Mouse (Mus musculus): ENCODE measurements around the gene Pnpla1. TPM values are rescaled to one million over a fixed set of nuclear protein-coding genes. Genes with fewer than 3 reads are reported as not detected.

The Pnpla1 gene
- total RNA-seq, 2 experiments from 2014 or later: under 0.01 TPM; not detected in 1

DNA sequence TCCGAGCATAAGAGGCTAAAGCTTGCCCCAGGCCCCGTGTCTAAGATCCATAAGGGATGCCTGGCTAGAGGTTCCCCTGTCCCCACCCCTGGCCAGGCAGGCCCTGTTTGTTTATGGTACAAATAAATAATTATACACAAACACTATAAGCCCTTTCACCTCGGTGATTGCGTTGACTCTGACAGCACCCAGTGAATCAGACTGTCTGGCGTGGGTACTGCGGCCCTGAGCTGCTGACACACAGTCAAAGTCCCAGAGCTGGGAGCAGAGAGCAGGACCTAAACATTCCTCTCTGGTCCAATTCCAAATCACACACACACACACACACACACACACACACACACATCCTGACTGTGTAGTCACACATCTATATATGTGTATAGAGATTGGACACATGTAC, 55.7 kb downstream of the Pnpla1 start:
- ATAC-seq (replicated peaks; ENCODE audit: poor library complexity, severe bottlenecking): no peak

DNA sequence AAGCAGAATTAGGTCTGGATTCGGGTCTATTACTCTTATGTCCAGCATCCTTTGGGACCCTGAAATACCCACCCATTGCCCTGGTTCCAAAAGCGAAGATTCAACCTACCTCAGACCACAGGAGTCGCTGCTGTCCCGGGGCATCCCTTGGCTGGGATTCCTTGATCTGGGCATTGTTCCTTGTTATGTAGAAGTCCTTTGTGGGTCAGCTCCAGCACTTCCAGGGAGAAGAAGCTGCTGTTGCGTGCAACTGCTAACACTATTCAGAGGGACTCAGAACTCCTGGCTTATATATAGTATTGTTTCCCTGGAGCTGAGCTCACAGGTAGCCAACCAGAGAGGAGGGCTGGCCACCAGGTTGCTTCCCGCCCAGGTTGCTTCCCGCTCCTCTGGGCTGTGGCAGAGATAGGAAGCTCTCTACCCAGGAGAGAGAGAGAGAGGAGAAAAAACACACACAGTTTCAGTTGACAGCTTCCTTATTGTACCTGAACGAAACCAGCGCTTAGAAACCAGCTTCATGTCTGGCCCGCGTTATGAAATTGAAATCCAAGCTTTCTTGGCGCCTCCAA, 56.9 kb downstream of the Pnpla1 start, which contains the start of gene 4930539E08Rik:
TSS of gene 4930539E08Rik (minus strand) at position 265 of the 569 bp plus-strand sequence.
- ATAC-seq (replicated peaks; ENCODE audit: poor library complexity, severe bottlenecking): no peak

DNA sequence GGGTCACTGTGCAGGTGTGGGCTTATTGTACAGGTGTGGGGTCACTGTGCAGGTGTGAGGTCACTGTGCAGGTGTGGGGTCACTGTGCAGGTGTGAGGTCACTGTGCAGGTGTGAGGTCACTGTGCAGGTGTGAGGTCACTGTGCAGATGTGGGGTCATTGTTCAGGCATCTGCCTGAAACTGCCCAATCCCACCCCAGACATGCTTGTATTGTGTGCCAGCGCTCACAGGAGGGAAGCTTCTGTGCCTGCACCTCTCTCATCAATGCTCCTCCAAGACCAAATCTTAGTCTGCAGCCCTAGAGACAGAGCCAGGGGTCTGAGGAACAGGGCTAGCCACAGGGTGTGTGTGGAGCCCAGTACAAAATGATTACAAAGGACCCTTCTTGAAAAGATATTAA, 58.3 kb downstream of the Pnpla1 start:
- no peak for ATAC-seq (replicated peaks; ENCODE audit: poor library complexity, severe bottlenecking)

DNA sequence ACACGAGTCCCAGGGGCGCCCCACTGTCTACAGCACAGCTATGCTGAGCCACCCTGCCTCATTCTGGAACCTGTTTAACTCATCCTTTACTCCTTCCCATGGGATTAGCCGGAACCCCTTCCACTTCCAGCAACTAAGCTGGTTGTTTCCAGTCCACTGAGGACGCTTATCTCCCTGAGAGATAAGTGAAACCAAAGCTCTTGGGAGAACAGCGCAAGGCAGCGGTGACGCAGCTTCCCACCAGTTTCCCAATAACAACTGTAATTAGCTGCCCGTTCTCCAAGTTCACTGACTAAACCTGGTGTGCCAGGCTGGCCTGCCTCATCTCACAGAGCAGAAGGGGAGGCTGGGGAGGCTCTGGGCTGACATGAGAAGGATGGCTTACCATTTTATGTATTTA, 62.9 kb downstream of the Pnpla1 start:
- ATAC-seq (replicated peaks; ENCODE audit: poor library complexity, severe bottlenecking): peak; percentile 77

DNA sequence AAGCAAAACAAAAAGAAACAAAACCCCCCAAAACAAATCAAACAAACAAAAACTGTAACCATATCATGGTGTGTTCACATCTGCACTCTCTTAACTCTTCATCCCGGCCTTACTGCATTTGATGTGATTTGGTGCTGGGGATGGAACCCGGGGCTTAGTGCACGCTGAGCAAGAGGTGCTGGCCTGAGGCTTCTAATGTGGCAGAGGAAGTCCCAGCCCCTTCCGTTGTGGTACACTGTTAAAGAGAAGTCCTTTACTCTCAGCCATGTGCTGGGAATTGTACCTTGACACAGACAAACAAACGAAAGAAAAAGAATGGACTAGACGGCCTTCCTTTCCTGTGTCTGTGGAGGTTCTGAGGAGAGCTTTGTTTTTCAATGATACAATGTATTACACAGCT, 63.9 kb downstream of the Pnpla1 start:
- peak; percentile 60 for ATAC-seq (replicated peaks; ENCODE audit: poor library complexity, severe bottlenecking)

DNA sequence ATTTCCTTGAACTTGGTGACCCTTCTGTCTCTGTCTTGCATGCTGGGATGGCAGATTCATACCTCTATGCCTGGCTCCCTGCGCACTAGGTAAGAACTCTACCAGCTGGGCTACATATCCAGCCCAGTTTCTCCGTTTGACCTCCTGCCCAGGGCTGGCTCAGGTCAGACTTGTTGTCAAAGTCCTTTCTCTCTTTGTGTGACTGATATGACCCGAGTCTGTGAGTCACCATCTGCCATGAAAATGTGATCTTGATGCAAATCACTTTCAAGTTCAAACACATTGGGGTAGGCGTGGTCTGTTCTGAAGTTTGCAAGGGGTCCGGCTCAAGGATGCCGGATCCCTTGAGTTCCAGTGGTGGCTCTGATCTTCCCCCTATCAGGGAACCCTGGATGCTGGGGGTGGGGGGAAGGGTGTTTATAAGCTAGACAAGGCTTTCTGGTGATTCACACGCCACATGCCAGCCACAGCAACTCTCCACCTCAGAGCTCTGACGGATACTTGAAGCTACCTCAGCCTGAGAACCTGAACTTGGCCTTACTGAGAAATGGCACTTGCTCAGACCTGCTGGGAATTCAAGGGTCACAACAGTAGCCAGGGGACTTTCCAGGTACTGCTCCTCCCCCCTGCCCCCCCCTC, 66.9 kb downstream of the Pnpla1 start:
- no peak for ATAC-seq (replicated peaks; ENCODE audit: poor library complexity, severe bottlenecking)

DNA sequence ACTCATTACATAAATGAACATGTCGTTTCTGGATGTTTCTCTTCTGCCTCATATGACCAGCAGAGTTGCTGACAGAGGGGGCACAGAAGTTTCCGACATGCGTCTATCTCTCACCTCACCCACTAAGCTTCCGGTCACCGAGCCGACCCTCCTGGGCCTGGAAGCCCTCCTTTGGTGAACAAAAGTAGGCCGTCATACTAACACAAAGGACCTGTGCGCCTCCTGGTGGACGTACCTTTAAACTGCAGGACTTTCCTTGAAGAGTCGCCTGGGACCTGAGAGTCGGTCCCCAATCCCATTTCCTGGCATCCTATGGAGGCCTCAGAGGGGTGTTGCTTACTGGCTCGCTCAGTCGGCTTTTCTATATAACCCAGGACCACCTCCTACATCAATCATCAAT, 68.2 kb downstream of the Pnpla1 start:
- peak; percentile 57 for ATAC-seq (replicated peaks; ENCODE audit: poor library complexity, severe bottlenecking)

DNA sequence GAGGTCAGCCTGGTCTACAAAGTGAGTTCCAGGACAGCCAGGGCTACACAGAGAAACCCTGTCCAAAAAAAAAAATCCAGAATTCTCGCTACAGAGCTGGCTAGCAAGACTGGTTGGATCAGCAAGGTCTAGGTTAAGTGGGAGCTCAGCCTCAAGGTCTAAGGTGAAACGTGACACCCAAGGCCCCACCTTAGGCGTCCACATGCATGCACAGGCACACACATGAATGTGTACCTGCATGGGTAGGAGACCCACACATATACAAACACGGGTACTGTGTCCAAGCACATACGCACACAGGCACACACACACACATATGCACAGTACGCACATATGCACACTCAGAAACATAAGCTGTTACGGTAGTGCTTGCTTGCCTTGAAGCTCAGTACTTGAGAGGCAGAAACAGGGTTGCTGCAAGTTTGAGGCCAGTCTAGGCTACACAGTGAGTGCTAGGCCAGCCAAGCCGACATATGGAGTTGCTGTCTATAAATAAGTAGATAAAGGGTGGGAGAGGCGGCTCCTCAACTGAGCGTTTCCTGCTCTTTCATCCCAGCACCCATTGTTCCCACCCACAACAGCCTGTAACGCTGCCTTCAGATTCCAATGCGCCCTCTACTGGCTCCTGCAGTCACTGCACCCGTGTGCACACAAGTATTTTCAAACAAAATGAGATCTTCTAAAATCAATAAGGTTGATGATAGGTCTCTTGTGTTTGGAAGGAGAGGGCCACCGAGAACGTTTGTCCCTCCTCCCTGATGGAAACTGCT, 68.8 kb downstream of the Pnpla1 start:
- ATAC-seq (replicated peaks; ENCODE audit: poor library complexity, severe bottlenecking): peak; percentile 33; the same call in 1 of the 2 replicates

DNA sequence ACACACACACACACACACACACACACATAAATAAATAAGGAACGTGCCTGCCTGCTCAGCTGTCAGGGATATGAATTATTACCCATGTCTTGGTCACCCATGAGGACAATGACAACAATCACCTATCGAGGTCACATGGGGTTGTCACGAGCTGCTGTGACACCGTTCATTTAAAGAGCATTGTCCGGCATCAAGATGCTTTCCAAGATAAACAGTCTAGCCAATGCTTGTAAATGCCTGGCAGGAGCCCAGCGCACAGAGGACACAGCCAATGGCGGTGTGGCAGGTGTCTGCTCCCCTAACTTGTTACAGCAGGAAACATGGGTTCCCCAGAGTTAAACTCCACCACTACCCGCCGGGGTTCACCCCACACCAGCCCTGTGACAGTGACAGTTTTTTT, 69.8 kb downstream of the Pnpla1 start:
- no peak for ATAC-seq (replicated peaks; ENCODE audit: poor library complexity, severe bottlenecking)

DNA sequence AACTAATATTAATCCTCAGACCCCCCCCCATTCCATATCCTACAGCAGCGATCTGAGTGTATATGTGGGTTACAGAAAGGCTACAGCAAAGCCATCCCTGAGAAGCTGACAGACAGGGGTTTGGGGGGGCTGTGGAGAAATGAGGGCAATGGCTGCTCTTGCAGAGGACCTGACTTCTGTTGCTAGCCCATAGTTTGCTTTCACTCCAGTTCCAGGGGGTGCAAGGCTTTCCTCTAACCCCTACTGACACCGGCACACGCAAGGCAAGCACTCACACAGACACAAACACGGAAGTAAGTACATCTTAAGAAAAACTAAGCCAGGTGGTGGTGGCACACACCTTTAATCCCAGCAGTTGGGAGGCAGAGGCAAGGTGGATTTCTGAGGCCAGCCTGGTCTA, 71.2 kb downstream of the Pnpla1 start:
- ATAC-seq (replicated peaks; ENCODE audit: poor library complexity, severe bottlenecking): no peak

DNA sequence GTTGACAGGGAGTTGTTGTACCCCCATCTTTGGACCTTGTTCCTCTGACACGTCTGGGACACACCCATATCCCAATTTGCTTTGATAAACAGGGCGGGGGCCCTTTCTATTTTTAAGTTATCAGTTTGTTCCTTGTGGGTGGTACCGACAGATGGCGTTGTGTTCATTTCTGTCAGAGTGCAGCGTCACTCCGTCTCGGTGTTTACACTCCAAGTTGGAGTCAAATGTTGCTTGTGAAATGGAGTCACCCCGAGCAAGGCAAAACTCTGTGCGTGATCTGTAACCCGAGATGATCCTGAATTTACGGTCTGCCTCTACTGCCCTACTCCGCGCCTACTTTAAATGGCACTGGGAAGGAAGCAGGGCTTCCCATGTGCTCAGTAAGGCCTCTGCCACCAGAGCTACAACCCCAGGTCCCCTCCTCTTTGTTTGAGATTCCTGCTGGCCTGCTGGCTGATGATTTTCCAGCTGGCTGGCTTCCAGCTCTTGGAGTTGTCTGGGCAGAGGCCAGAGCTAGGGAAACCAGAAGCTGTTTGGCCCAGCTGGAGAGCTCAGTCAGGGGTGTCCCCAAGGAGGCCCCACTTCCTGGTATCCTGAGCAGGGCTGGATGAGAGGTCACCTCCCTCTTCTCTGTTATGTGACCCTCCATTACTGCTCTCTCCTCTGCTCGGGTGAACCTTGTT, 72.3 kb downstream of the Pnpla1 start:
- peak; percentile 66 for ATAC-seq (replicated peaks; ENCODE audit: poor library complexity, severe bottlenecking)

DNA sequence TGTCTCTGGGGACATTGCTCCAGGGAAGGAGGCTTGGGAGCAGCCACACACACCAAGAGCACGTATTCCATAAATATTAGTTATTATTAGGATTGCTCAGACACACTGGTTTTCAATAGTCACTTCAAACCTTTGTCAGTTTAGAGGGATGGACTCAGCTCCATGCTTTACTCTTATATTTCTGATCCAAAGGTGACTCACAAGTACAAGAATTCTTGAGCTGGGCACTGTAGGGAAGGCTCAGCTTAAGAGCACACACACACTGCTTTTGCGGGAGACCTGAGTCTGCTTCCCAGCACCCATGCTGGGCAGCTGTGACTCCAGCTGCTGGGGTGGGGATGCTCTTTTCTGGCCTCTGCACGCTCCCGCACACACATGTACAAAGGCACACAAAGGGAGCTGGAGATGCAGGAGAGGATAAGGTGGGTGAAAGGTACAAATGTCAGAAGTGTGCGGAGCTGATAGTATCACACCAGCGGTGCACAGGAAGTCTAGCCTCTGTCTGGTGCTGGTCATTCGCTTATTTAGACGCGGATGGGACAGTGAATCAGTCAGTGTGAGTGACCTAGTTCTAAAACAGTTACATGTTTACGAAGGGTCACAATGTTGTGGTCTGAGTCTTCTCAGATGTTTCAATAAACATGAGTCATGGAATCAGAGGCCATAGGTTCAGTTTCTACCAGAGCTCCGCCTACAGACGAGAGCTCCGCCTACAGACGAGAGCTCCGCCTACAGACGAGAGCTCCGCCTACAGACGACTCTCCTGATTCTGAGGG, 73.4 kb downstream of the Pnpla1 start:
- ATAC-seq (replicated peaks; ENCODE audit: poor library complexity, severe bottlenecking): no peak

DNA sequence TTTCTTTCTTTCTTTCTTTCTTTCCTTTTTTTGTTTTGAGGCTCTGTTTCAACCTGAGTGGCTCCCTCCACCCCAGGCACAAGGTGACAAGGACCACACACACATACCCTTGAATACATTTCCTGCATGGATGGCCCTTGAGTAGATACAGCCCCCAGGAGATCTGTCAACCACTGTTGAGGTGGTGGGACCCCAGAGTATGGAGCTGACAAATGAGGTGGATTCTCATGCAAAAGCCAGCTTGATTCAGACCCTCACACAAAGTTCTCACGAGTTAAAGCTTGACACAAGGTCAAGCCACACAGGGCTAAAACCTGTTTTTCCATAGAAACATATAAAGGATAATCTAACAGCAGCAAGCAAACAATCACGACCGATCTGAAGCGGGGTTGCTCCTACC, 74.1 kb downstream of the Pnpla1 start:
- ATAC-seq (replicated peaks; ENCODE audit: poor library complexity, severe bottlenecking): no peak

DNA sequence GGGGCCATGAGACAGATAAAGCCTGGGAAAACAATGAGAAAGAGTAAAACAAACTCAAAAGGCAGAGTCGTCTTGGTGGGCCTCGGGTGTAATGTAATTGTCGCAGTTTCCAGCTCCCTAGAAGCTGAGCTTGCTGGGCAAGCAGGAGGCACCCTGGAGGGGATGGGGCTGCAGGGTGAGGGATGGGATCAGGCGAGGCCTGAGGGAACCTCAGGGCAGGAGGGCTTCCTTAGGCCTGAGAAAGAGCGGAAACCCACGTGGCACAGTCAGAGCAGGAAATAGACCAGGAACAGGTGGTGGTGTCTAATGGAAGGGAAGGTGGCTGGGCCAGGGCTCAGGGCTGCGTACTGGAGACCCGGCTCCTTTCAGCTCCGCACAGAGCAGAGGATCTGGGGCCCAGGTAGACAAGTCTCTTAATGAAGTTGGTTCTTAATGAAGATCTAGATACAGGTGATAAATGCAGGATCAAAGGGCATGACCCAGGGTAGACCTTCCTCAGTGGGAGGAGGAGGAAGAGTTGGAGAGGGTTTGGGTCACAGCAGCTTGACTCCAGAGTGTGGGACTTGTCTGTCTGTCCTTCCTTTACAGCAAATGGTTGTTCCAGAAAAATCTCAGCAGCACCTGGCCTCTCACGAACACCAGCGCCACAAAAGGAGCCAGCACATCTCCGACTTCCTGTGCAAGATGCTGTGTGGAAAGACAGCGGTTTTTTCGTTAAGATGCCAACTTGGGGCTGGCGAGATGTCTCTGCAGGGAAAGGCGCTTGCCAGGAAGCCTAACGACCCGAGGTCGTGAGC, 76.1 kb downstream of the Pnpla1 start:
- ATAC-seq (replicated peaks; ENCODE audit: poor library complexity, severe bottlenecking): no peak

DNA sequence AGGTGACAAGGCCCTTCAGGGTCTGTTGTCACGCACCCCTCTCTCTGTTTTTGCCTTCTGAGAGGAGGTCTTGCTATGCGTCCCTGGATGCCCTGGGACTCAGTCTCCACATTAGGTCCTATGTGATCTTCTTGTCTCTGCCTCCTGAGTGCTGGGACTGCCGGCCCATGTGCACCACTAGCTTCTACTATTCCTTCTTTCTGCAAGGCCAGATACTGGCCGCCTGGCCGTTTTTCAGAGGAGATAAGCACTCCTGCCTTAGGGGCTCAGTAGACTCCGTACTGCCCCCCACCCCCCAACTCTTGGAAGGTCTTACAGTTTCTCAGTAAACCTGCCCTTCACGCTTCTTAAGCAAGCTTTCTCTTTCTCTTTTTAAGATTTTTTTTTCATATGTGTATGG, 77.9 kb downstream of the Pnpla1 start:
- no peak for ATAC-seq (replicated peaks; ENCODE audit: poor library complexity, severe bottlenecking)

DNA sequence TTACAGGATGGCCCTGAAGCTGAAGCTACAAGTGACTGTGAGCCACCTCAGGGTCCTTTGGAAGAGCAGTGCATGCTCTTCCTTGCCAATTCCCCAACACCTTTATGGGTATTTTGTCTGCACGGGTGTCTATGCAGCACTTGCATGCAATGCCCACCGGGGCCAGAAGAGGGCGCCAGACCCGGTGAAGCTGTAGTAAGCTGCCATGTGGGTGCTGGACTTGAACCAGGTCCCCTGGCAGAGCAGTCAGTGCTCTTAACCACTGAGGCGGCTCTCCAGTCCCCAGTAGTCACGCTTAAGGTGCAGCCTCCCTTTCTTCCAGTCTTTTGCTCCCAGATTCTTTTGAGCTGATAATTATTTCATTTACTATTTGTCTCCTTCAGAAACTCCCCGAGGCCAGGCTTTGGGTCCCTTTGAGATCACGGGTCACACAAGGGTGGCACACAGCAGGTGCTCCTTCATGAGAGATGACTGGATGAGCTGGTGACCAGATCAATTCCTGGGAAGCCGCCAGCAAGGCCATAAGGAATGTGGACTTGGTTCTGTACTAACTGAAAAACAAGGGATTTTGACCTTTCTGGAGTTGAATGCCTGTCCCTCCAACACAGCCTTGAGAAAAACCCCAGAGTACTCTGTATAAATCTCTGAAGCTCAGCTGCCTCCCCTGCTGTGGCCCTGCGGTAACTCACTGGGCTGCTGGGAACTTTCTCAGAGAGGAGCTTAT, 78.6 kb downstream of the Pnpla1 start:
- peak; percentile 46; the same call in 1 of the 2 replicates for ATAC-seq (replicated peaks; ENCODE audit: poor library complexity, severe bottlenecking)

Data from granulocyte monocyte progenitor cell, adult 5-6 weeks (primary cell).